Mouse (Mus musculus) hindbrain, postnatal 0 days (tissue): Measurements from ENCODE around the gene Myo3b. TPM values are rescaled to one million over a fixed set of nuclear protein-coding genes. Genes with fewer than 3 reads are reported as not detected.

Experiments
- ATAC-seq: fragments of 200-750 bp; cut with Nextera tagmentation; 2 replicates; pipeline ENCODE4 v1.8.0; 2017; ENCODE audit warnings: mild to moderate bottlenecking, moderate TSS enrichment, moderate library complexity
- DNase-seq: peaks from one replicate; pipeline ENCODE4 v3.0.0-alpha.2; 2015; ENCODE audit warnings: low spot score
- H3K27ac ChIP-seq: fragments of 300-500 bp; sonication (generic); 2 replicates; pipeline ENCODE4 v1.5.1; 2014; ENCODE audit warnings: mild to moderate bottlenecking
- H3K27me3 ChIP-seq: fragments of 300-500 bp; sonication (generic); 2 replicates; pipeline ENCODE4 v1.6.1; 2014; ENCODE audit warnings: low read length, mixed read lengths; ENCODE audit not compliant: insufficient read depth
- H3K36me3 ChIP-seq: fragments of 300-500 bp; sonication (generic); 2 replicates; pipeline ENCODE4 v1.6.1; 2014; ENCODE audit warnings: low read length, mixed read lengths; ENCODE audit not compliant: insufficient read depth
- H3K4me1 ChIP-seq: fragments of 300-500 bp; sonication (generic); 2 replicates; pipeline ENCODE4 v1.6.1; 2014; ENCODE audit warnings: antibody characterized with exemption, low read length, mixed read lengths; ENCODE audit not compliant: insufficient read depth
- H3K4me2 ChIP-seq: fragments of 300-500 bp; sonication (generic); 2 replicates; pipeline ENCODE4 v1.6.1; 2014; ENCODE audit warnings: low read depth, mild to moderate bottlenecking, low read length, moderate library complexity, mixed read lengths
- H3K4me3 ChIP-seq: fragments of 300-500 bp; sonication (generic); 2 replicates; pipeline ENCODE4 v1.5.1; 2014; ENCODE audit warnings: low read length
- H3K9ac ChIP-seq: fragments of 300-500 bp; sonication (generic); replicated peaks from 2 replicates; pipeline ENCODE4 v1.6.1; 2014; ENCODE audit warnings: mild to moderate bottlenecking, low read length, moderate library complexity, mixed read lengths
- H3K9me3 ChIP-seq: fragments of 300-500 bp; sonication (generic); 2 replicates; pipeline ENCODE4 v1.6.1; 2016; ENCODE audit warnings: low read length, mixed read lengths
- CTCF ChIP-seq: IDR thresholded peaks from 2 replicates; pipeline ENCODE4 v1.5.1; 2016; ENCODE audit warnings: antibody characterized with exemption, control low read depth, low read depth
- WGBS: fragments of 180-500 bp; shearing (Covaris S2); extraction: QIAGEN DNeasy Blood & Tissue Kit; methylation state at CpG from one replicate; pipeline ENCODE4 v1.1.7; 2014; 5-methylcytosine and 5-hydroxymethylcytosine counted together
- polyA plus RNA-seq: library from polyadenylated mRNA; unstranded; fragments of >200 nt; fragmentation: Nextera tagmentation; extraction: Ambion mirVana; gene quantifications from 2 replicates; pipeline ENCODE4 v1.2.1, GENCODE M21; 2015
- total RNA-seq: library from RNA; depleted of rRNA; stranded (reverse); fragments of >200 nt; gene quantifications from 2 replicates; pipeline ENCODE4 v1.2.3, GENCODE M21; 2014

Myo3b gene
- total and polyA plus RNA-seq, 2 experiments from 2014 or later = 0.16 to 0.47 TPM

DNA sequence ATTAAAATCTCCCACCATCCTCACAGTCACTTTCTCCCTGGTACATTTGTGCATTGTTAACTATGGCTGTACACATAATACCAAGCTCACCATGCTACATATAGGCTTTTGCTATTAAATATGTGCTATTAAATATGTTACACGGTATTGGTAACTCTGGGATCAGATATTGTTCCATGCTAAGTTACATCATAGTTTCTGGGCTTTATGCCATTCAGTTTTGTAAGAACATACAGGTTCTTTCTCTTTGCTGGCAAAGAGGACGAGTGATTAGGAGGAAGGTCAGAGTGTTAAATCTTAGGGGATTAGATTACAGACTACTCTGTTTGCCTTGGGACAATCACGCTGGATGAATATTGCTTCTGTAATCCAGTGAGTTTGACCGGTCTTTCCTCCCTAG, 207.1 kb downstream of the Myo3b start:
- 74% methylated on average over 4 of the region's 4 CpGs for WGBS
- no peak overlapping the region for H3K4me3 ChIP-seq
- H3K4me2 ChIP-seq = no peak overlapping the region
- DNase-seq (no peak), ATAC-seq (no peak)
- H3K9ac ChIP-seq = no peak overlapping the region
- no peaks in the 10 kb centered on the region for H3K27me3 ChIP-seq
- no peaks in the 10 kb centered on the region for H3K9me3 ChIP-seq
- TF ChIP-seq CTCF = no peak
- H3K27ac ChIP-seq = no peak overlapping the region
- H3K36me3 ChIP-seq = no peaks in the 10 kb centered on the region
- no peaks in the 10 kb centered on the region for H3K4me1 ChIP-seq

DNA sequence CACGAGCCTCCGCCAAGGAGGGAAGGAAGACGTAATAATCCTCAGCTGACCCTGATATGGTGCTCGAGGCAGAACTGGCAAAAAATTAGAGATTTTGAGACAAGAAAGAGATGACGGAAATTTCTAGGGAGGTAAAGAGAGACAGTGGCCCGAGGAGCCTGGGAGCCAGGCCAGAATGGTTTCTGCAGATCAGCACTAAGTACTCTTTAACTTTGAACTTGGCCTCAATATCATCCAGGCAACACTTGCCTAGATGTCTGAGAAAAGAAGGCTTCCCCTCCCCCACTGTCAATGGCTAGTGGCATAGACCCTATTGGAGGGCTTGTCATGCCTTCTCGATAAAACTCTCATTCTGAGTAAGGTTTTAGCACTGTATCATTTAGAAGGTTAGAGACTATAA, 209.7 kb downstream of the Myo3b start:
- WGBS = 88% methylated on average over 7 of the region's 7 CpGs
- ATAC-seq (no peak), DNase-seq (no peak)
- Histone ChIP-seq H3K36me3 (no peaks in the 10 kb centered on the region), H3K9ac (no peak overlapping the region), H3K4me2 (no peak overlapping the region), H3K9me3 (no peaks in the 10 kb centered on the region), H3K4me3 (no peak overlapping the region), H3K4me1 (no peaks in the 10 kb centered on the region), H3K27me3 (no peaks in the 10 kb centered on the region), H3K27ac (no peak overlapping the region)
- TF ChIP-seq CTCF = no peak

DNA sequence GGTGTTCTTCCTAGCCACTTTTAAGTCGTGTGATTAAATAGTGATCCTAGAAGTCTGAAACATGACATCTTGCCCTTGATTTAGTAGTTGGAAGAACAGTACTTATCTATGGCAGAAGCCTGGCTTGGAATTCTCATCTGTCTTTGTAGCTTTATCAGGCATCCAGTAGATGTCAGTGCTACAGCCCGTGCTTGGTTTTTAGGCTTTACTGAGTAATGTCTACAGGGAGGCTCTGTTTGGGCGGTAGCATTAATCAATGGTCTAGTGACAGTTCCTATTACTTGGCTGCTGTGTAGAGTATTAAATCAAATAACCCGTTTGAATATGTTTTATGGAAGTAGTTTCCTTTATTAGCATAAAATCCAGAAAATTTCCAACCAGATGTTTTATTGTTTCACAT, 210.9 kb downstream of the Myo3b start:
- no peak overlapping the region for H3K9ac ChIP-seq
- H3K36me3 ChIP-seq = no peaks in the 10 kb centered on the region
- no peak for ATAC-seq
- H3K4me3 ChIP-seq = no peak overlapping the region
- peak; percentile 55 for DNase-seq
- WGBS = 58% methylated on average over 4 of the region's 4 CpGs
- no peaks in the 10 kb centered on the region for H3K4me1 ChIP-seq
- no peak overlapping the region for H3K27ac ChIP-seq
- TF ChIP-seq CTCF = peak; percentile 49
- no peak overlapping the region for H3K4me2 ChIP-seq
- H3K9me3 ChIP-seq = no peaks in the 10 kb centered on the region
- no peaks in the 10 kb centered on the region for H3K27me3 ChIP-seq

DNA sequence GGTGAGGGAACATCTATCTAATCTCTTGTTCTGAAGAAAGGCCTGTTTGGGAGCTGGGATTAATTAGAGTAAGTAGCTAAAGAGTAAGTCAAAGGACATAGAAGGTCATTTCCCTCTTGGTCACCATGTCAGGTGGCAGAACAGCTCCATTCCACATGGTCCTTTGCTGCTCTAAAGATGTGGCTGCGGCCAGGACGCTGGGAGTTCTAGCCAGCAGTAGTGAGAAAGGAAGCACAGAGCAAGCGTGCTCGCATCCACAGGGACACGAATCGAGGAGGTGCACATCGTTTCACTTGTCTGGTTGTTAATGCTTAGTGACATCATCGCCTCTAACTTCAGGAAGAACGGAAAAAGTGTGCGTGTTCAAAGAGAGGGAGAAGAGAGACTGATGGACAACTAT, 212.3 kb downstream of the Myo3b start:
- TF ChIP-seq CTCF = no peak
- Histone ChIP-seq H3K4me3 (no peak overlapping the region), H3K27ac (no peak overlapping the region), H3K36me3 (no peaks in the 10 kb centered on the region), H3K27me3 (no peaks in the 10 kb centered on the region), H3K4me1 (no peaks in the 10 kb centered on the region), H3K9ac (no peak overlapping the region), H3K4me2 (no peak overlapping the region), H3K9me3 (no peaks in the 10 kb centered on the region)
- ATAC-seq (no peak), DNase-seq (no peak)
- 94% methylated on average over 10 of the region's 10 CpGs for WGBS

DNA sequence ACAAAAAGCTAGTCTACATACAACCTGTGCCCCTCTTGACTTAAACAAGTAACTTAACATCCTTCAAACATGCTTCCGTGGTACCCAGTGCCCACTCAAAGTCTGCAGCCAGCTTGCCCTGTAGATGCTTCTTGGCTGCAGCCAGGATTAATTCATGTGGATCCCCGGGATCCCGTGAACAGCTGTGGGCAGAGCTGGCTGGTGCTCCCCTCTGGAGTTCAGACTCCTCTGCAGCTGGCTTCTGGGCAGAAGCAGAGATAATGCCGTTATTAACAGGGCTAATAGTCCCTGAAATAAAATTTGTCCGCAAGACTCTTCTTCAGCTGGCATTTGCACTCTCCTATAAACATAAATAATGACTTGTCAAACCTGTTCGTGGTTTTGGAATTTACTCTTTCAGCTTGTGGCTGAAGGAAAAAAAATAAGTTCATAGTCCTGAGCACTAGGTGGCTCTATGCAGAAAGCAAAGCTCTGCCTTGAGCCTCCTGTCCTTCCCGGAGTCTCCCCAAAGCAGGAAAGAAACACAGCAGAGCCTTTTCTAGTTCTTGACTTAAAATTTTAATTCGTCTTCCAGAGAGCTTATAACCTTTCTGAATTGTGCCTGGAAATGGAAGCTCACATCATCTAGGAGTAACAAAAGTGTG, 220.6 kb downstream of the Myo3b start:
- DNase-seq (peak; percentile 82), ATAC-seq (peak; percentile 84; the same call in 1 of the 2 replicates)
- H3K27me3 ChIP-seq = no peaks in the 10 kb centered on the region
- H3K9me3 ChIP-seq = no peaks in the 10 kb centered on the region
- WGBS = 15% methylated on average over 8 of the region's 8 CpGs
- TF ChIP-seq CTCF = peak; percentile 74
- no peak overlapping the region for H3K4me2 ChIP-seq
- no peak overlapping the region for H3K27ac ChIP-seq
- no peaks in the 10 kb centered on the region for H3K36me3 ChIP-seq
- H3K4me1 ChIP-seq = peaks cover 10% of the 10 kb centered on the region; the same call in 1 of the 2 replicates
- no peak overlapping the region for H3K4me3 ChIP-seq
- no peak overlapping the region for H3K9ac ChIP-seq

DNA sequence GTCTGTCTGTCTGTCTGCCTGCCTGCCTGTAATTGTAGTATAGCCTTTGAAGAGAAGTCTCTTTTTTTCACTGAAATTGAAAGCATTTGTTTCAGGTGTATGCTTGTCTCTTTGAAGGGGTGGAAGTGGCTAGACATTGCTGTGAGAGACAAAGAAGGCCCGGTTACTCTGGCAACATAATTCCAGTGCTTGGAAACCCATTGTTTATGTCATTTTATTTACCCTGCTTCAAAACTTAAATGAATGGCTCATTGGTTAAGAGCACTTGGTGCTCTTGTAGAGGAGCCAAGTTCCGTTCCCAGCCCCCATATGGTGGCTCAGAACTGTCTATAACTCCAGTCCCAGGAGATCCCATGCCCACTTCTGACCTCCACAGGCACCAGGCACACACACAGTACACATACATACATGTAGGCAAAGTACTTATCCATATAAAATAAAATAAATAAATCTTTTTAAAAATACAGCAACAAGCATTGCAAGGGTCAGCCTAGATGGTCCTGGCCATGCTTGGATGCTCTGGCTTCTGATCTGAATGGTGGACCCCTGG, 221.8 kb downstream of the Myo3b start:
- Histone ChIP-seq H3K27ac (no peak overlapping the region), H3K9me3 (no peaks in the 10 kb centered on the region), H3K4me1 (peaks cover 10% of the 10 kb centered on the region; the same call in 1 of the 2 replicates), H3K36me3 (no peaks in the 10 kb centered on the region), H3K4me3 (no peak overlapping the region), H3K4me2 (no peak overlapping the region), H3K9ac (no peak overlapping the region), H3K27me3 (no peaks in the 10 kb centered on the region)
- 32% methylated on average over 2 of the region's 2 CpGs for WGBS
- no peak for TF ChIP-seq CTCF
- peak; percentile 7 for DNase-seq
- no peak for ATAC-seq
